Mouse (Mus musculus) left cerebral cortex, postnatal 10 days (tissue): ENCODE data around the gene Ivd. TPM values are rescaled to one million over a fixed set of nuclear protein-coding genes. Genes with fewer than 3 reads are reported as not detected.

ENCODE experiments used
- DNase-seq, 2 experiments: peaks; one replicate each; pipeline ENCODE4 v3.0.0; 2021 to 2022; ENCODE audit warnings: low spot score in 2 of 2, mixed read lengths in 1 of 2; ENCODE audit errors: extremely low spot score in 1 of 2
- intact Hi-C: fragments of 180-260 bp; cut with DNase I; formaldehyde crosslinking; loops from one replicate; pipeline ENCODE4 v1.15.1; 2025
- total RNA-seq, 2 experiments: library from RNA; stranded (reverse); gene quantifications; 2 replicates each; pipeline ENCODE4 v1.2.3; 2021

Gene Ivd
- total RNA-seq, 2 experiments from 2014 or later: 63.1 to 70.0 TPM

DNA sequence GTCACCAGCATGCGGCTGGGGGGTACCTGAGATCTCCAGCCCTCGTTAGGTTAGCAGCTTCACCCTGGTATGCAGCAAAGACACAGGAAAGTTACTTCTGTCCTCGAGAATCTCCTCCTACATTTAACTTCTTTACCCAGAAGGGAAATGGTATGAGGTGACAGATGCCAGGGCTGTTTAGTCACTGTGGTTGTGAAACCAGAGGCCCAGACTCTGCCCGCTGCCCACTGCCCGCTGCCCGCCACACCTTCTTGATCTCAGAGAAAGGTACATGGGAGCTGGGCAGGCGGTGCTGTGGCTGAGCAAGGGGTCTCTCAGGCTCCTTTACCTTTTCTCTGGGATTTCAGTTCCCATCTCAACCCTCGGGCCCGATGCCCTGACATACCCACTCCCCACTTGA, 14.7 kb downstream of the Ivd start:
- no peak for DNase-seq
- intact Hi-C loops: no loop called here

- intact Hi-C loops: loop anchor here (5.0 to 10.0 kb wide), 4 partner anchors 119 to 616 kb away; partner anchors contain the start of genes Ankrd63, Ccdc9b and Inafm2
- no peak for DNase-seq
Measured at GRCm38 (mm10) chr2:118881019-118881418, 19.3 kb downstream of the Ivd start.

DNA sequence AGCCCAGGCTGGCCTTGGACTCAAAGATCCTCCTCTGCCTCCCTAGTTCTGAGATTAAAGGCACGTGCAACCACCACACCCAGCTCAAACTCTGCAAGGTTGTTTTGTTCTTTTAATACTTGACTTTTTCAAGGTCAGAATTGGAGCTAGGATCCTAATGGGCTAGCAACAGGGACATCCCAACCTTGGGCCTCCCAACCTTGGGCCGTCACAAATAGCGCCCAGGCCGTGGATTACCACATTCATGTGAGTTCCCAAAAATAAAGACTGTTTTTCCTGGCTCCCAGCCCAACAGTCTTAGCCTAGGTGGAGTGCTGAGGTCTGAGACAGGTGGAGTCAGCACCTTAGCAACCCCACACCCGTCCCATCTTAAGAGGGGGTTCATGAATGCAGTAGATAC, 20.2 kb downstream of the Ivd start:
- intact Hi-C loops: loop anchor here (5.0 to 10.0 kb wide), 4 partner anchors 120 to 617 kb away; partner anchors contain the start of genes Ankrd63, Ccdc9b and Inafm2
- DNase-seq: no peak

GRCm38 (mm10) chr2:118882840-118883679, 21.3 kb downstream of the Ivd start:
- DNase-seq: peak; percentile 76 to 87
- intact Hi-C loops: loop anchor here (1.0 to 10.0 kb wide), 5 partner anchors 121 to 618 kb away; partner anchors contain the start of genes Ankrd63, Ccdc9b and Inafm2

GRCm38 (mm10) chr2:118887440-118887839, 25.7 kb downstream of the Ivd start:
- DNase-seq: no peak
- intact Hi-C loops: loop anchor here (10.0 kb wide), 1 partner anchor 623 kb away; no protein-coding TSS in a partner anchor

DNA sequence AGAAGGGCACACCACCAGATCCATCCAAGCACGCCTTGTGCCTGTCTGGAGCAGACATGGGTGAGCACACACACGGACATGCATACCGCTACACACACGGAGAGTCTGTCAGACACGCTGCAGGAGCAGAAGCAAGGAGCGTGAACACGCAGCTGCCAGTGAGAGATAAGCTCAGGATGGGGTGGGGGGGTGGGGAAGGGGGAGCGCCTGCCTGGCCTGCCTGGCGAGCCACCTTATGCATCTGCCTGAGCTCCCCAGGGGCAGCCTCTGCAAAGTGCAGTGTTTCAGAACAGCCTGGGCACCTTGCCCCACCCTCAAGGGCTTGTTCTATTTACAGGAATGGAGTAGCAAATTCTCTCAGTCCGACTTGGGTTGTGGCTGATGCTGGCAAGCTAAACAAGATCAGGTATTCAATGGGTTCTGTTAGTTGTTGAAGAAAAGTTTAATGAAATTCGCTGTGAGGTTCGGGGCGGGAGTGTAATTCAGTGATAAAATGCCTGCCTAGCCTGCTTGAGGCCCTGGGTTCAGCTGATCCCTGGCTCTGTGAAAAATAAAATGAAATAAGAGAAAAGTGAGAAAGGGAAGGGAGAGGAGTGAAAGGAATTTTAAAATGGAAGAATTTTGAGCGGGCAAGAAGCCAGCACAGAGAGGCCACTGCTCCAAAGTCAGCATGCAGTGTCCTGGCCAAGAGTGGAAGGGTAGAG, 26.2 kb downstream of the Ivd start:
- intact Hi-C loops: loop anchor here (10.0 kb wide), 1 partner anchor 623 kb away; no protein-coding TSS in a partner anchor
- no peak for DNase-seq

DNA sequence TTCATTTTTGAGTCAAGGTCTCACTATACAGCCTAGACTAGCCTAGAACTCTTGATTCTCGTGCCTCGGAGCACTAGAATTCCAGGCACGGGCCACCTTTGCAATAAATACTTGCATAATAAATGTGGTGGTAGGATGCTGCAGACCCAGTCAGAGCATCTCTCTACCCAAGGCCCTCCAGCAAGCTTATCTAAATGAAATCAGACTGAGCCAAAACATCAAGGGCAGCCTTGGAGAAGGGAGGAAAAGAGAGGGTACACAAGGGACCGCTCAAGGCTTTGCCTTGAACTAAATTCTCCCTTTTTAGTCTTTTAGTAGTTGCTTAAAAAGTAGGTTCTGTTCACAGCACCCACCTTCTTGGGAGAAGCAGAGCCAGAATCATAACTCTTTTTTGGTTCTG, 29.4 kb downstream of the Ivd start:
- intact Hi-C loops: no loop called here
- DNase-seq: no peak

GRCm38 (mm10) chr2:118895990-118896913, 34.5 kb downstream of the Ivd start:
- DNase-seq: peak in 1 of 2 experiments; percentile 73
- intact Hi-C loops: no loop called here

- peak in 1 of 2 experiments; percentile 57 for DNase-seq
- intact Hi-C loops: no loop called here
Measured at GRCm38 (mm10) chr2:118896914-118897291, 35.1 kb downstream of the Ivd start.

DNA sequence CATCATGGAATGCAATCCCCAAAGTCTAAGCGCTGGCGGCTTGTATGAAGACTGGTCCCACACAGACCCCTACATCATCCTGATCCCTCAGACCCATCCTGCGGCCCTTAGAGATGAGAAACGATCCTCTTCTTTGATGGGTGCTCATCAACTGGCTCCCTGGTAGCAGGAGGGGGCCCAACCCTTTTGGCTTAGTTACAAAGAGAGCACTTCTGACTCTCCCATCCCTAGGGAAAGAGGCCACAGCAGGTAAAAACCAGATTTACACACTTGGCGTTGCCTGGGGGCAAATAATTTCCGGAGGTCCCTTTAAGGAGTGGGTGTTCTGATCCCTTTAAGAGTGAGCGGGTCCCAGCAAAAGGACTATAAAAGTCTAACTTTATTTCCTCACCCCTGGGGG, 35.6 kb downstream of the Ivd start:
- intact Hi-C loops: no loop called here
- no peak for DNase-seq

DNA sequence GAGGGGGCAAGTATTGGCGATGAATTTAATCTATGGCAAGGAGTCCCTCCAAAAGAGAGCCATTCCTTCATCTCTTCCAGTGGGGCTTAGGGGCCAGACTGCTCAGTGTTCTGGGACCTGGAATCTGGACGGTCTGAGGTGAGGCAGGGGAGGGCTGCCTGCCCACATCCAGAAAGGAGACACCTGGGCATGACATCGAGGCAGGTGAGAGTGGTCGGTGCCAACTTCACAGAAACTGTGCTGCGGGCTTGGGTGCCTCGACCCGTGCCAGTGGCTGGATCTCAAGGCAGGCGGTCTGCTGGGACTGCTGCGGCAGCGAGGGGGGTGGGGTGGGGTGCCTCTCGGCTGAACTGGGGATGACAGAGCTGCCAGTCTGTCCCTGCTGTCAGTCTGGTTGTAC, 36.1 kb downstream of the Ivd start:
- no peak for DNase-seq
- intact Hi-C loops: no loop called here

DNA sequence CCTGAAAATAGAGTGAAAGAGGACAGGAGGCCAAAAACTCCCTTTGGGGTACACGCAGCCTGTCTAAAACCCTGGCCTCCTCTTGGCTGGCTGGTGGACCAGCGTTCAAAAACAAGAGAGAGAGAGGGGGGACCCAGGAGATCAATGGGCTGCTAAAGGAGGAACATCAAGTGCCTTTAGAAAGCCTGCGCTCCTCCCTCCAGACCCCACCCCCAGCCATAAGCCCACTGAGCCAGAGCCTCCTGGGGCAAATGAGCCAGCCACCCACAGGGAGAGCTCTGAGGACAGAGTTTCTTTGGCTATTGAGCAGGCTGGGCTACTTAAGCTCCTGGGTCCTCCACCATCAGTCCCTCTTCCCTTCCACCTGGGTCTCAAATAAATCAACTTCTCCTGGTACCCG, 37.0 kb downstream of the Ivd start:
- DNase-seq: no peak
- intact Hi-C loops: no loop called here

DNA sequence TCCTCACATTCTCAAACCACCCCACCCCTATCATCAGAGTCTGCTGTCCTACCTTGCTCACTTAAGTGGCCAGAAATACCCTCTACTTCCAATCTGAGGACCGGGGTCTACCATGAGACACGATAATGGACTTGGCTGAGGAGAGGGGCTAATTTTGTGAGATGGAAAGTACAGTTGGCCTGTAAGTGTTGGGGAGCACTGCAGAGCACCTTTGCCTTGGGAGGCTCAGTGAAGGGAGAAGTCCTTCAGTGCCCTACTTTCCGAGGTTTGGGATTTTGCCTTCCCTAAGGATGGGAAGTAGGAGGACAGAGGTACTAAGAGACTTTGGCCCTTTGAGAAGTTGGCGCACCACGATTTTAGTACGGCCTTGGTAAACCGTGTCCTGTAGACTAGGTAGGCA, 37.6 kb downstream of the Ivd start:
- no peak for DNase-seq
- intact Hi-C loops: no loop called here

DNA sequence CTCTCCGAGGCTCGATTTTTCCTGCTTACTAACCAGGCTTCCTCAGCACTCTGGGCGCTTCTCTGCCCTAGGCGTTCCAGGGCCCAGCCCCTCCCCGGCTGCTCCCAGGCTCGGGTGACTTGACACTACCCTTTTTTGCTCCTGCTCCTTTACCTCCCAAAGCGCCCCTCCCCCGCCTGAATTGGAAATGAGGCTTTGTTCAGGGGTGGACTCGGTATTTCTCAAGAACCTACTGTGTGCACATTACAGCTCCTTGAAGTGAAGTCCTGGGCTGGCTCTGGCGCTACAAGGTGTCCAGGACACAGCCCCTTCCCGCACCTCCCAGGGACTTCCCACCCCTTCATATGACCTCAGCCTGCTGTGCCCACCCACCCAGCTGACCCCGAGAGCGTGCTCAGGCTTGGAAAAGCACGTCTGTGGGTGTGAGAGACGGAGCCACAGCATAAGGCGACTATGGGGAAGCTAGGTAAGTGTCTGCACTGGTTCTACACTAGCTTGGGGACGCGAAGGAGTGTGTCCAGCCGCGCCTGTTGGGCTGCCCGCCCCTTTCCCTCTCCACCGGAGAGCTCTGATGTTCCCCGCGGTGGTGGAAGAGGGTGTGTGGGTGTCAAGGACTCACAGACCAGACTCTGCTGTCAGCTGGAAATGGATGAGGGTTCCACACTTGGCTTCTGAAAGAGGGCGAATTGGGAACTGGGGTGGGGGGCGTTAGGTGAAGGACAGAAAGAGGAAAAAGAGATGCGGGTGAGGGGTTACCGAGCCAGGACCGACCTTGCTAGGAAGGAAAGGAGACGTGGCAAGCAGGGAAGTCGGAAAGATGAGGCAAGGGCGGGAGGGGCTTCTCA, 38.4 kb downstream of the Ivd start, which contains the start of gene Bahd1:
Gene Bahd1 (plus strand): TSS at position 397 of the 845 bp plus-strand sequence.
- intact Hi-C loops: loop anchor here (5.0 kb wide), 1 partner anchor 72 kb away; no protein-coding TSS in a partner anchor
- peak in 1 of 2 experiments; percentile 68 for DNase-seq

GRCm38 (mm10) chr2:118900826-118901140, 39.0 kb downstream of the Ivd start:
- intact Hi-C loops: loop anchor here (5.0 kb wide), 1 partner anchor 72 kb away; no protein-coding TSS in a partner anchor
- no peak for DNase-seq

GRCm38 (mm10) chr2:118901175-118902031, 39.6 kb downstream of the Ivd start:
- peak; percentile 97 to 100 for DNase-seq
- intact Hi-C loops: loop anchor here (5.0 kb wide), 1 partner anchor 71 kb away; no protein-coding TSS in a partner anchor
